Mouse (Mus musculus) liver, embryonic 13.5 days (tissue): ENCODE results near the gene Lmntd1. TPM values are rescaled to one million over a fixed set of nuclear protein-coding genes. Genes with fewer than 3 reads are reported as not detected.

Source experiments
- ATAC-seq: fragments of 200-750 bp; cut with Nextera tagmentation; 2 replicates; pipeline ENCODE4 v1.8.0; 2017; ENCODE audit warnings: low read depth, mild to moderate bottlenecking, moderate number of reproducible peaks, moderate library complexity
- DNase-seq: peaks from one replicate; pipeline ENCODE4 v3.0.0; 2022
- H3K27ac ChIP-seq: fragments of 300-500 bp; sonication (generic); 2 replicates; pipeline ENCODE4 v1.5.1; 2015; ENCODE audit warnings: moderate library complexity, mild to moderate bottlenecking, inconsistent platforms
- H3K27me3 ChIP-seq: fragments of 300-500 bp; sonication (generic); 2 replicates; pipeline ENCODE4 v1.6.1; 2015; ENCODE audit warnings: mild to moderate bottlenecking, inconsistent platforms
- H3K36me3 ChIP-seq: fragments of 300-500 bp; sonication (generic); 2 replicates; pipeline ENCODE4 v1.6.1; 2015; ENCODE audit warnings: mild to moderate bottlenecking, inconsistent platforms
- H3K4me1 ChIP-seq: fragments of 300-500 bp; sonication (generic); replicated peaks from 2 replicates; pipeline ENCODE4 v1.6.1; 2015; ENCODE audit warnings: inconsistent platforms
- H3K4me2 ChIP-seq: fragments of 300-500 bp; sonication (generic); 2 replicates; pipeline ENCODE4 v1.6.1; 2015; ENCODE audit warnings: inconsistent platforms, mild to moderate bottlenecking, moderate library complexity
- H3K4me3 ChIP-seq: fragments of 300-500 bp; sonication (generic); replicated peaks from 2 replicates; pipeline ENCODE4 v1.5.1; 2015; ENCODE audit warnings: mild to moderate bottlenecking, inconsistent platforms
- H3K9ac ChIP-seq: fragments of 300-500 bp; sonication (generic); 2 replicates; pipeline ENCODE4 v1.6.1; 2015; ENCODE audit warnings: mild to moderate bottlenecking, inconsistent platforms
- H3K9me3 ChIP-seq: fragments of 300-500 bp; sonication (generic); replicated peaks from 2 replicates; pipeline ENCODE4 v1.6.1; 2016; ENCODE audit warnings: inconsistent platforms
- WGBS: fragments of 180-500 bp; shearing (Covaris S2); methylation state at CpG from one replicate; pipeline ENCODE4 v1.1.7; 2015; ENCODE audit not compliant: insufficient replicate concordance; 5-methylcytosine and 5-hydroxymethylcytosine counted together
- polyA plus RNA-seq: library from polyadenylated mRNA; unstranded; fragments of >200 nt; fragmentation: Nextera tagmentation; extraction: Ambion mirVana; gene quantifications from 2 replicates; pipeline ENCODE4 v1.2.1, GENCODE M21; 2015

Lmntd1 gene
- polyA plus RNA-seq, 1 experiment from 2014 or later = not detected

- H3K9me3 ChIP-seq = no peaks in the 10 kb centered on the region
- H3K4me1 ChIP-seq = no peaks in the 10 kb centered on the region
- H3K4me3 ChIP-seq = no peak overlapping the region
- no peak for ATAC-seq
- no peak overlapping the region for H3K9ac ChIP-seq
- no peak for DNase-seq
- 60% methylated on average over 3 of the region's 3 CpGs for whole genome bisulfite sequencing
- H3K4me2 ChIP-seq = no peak overlapping the region
- H3K27me3 ChIP-seq = no peaks in the 10 kb centered on the region
- no peak overlapping the region for H3K27ac ChIP-seq
- H3K36me3 ChIP-seq = no peaks in the 10 kb centered on the region
Measured at GRCm38 (mm10) chr6:145579761-145580160, 34.4 kb downstream of the Lmntd1 start.

GRCm38 (mm10) chr6:145578457-145579185 is 35.5 kb downstream of the Lmntd1 start:
- 63% methylated on average over 10 of the region's 10 CpGs for WGBS
- H3K9me3 ChIP-seq = no peaks in the 10 kb centered on the region
- DNase-seq = no peak
- ATAC-seq = no peak
- no peak overlapping the region for H3K4me2 ChIP-seq
- H3K36me3 ChIP-seq = no peaks in the 10 kb centered on the region
- H3K27ac ChIP-seq = no peak overlapping the region
- H3K9ac ChIP-seq = no peak overlapping the region
- H3K4me1 ChIP-seq = no peaks in the 10 kb centered on the region
- no peaks in the 10 kb centered on the region for H3K27me3 ChIP-seq
- H3K4me3 ChIP-seq = no peak overlapping the region

GRCm38 (mm10) chr6:145576762-145577161 is 37.4 kb downstream of the Lmntd1 start:
- DNase-seq (no peak), ATAC-seq (no peak)
- WGBS = 74% methylated on average over 4 of the region's 4 CpGs
- no peaks in the 10 kb centered on the region for H3K9me3 ChIP-seq
- H3K36me3 ChIP-seq = no peaks in the 10 kb centered on the region
- H3K9ac ChIP-seq = no peak overlapping the region
- no peak overlapping the region for H3K4me3 ChIP-seq
- no peaks in the 10 kb centered on the region for H3K27me3 ChIP-seq
- H3K4me2 ChIP-seq = no peak overlapping the region
- H3K4me1 ChIP-seq = no peaks in the 10 kb centered on the region
- no peak overlapping the region for H3K27ac ChIP-seq

GRCm38 (mm10) chr6:145573250-145574013 is 40.7 kb downstream of the Lmntd1 start:
- H3K27ac ChIP-seq = no peak overlapping the region
- H3K4me1 ChIP-seq = 0 out of 2 replicates have a peak, but pooled peaks cover 2% of the 10 kb centered on the region
- H3K9ac ChIP-seq = no peak overlapping the region
- H3K4me2 ChIP-seq = no peak overlapping the region
- no peaks in the 10 kb centered on the region for H3K36me3 ChIP-seq
- no peaks in the 10 kb centered on the region for H3K9me3 ChIP-seq
- WGBS = 67% methylated on average over 6 of the region's 6 CpGs
- no peaks in the 10 kb centered on the region for H3K27me3 ChIP-seq
- ATAC-seq = no peak
- no peak overlapping the region for H3K4me3 ChIP-seq
- no peak for DNase-seq

GRCm38 (mm10) chr6:145568701-145569100 is 45.4 kb downstream of the Lmntd1 start:
- DNase-seq (no peak), ATAC-seq (no peak)
- no peak overlapping the region for H3K4me3 ChIP-seq
- no peaks in the 10 kb centered on the region for H3K36me3 ChIP-seq
- no peak overlapping the region for H3K9ac ChIP-seq
- 64% methylated on average over 3 of the region's 3 CpGs for WGBS
- no peak overlapping the region for H3K4me2 ChIP-seq
- no peaks in the 10 kb centered on the region for H3K27me3 ChIP-seq
- no peak overlapping the region for H3K27ac ChIP-seq
- H3K9me3 ChIP-seq = no peaks in the 10 kb centered on the region
- 0 out of 2 replicates have a peak, but pooled peaks cover 2% of the 10 kb centered on the region for H3K4me1 ChIP-seq

- Histone ChIP-seq H3K36me3 (no peaks in the 10 kb centered on the region), H3K27me3 (no peaks in the 10 kb centered on the region), H3K9me3 (no peaks in the 10 kb centered on the region), H3K9ac (no peak overlapping the region), H3K4me1 (0 out of 2 replicates have a peak, but pooled peaks cover 2% of the 10 kb centered on the region), H3K4me3 (no peak overlapping the region), H3K4me2 (no peak overlapping the region), H3K27ac (no peak overlapping the region)
- ATAC-seq (no peak), DNase-seq (no peak)
- WGBS = 68% methylated on average over 3 of the region's 3 CpGs
Measured at GRCm38 (mm10) chr6:145567832-145568231, 46.3 kb downstream of the Lmntd1 start.

GRCm38 (mm10) chr6:145567296-145567695 is 46.8 kb downstream of the Lmntd1 start:
- Histone ChIP-seq H3K27me3 (no peaks in the 10 kb centered on the region), H3K4me3 (no peak overlapping the region), H3K36me3 (no peaks in the 10 kb centered on the region), H3K27ac (no peak overlapping the region), H3K9ac (no peak overlapping the region), H3K4me1 (0 out of 2 replicates have a peak, but pooled peaks cover 2% of the 10 kb centered on the region), H3K4me2 (no peak overlapping the region), H3K9me3 (no peaks in the 10 kb centered on the region)
- ATAC-seq (peak; percentile 60), DNase-seq (no peak)
- WGBS = 34% methylated on average over 8 of the region's 8 CpGs

- H3K9ac ChIP-seq = no peak overlapping the region
- H3K9me3 ChIP-seq = no peaks in the 10 kb centered on the region
- H3K4me2 ChIP-seq = no peak overlapping the region
- DNase-seq = no peak
- H3K4me1 ChIP-seq = 0 out of 2 replicates have a peak, but pooled peaks cover 2% of the 10 kb centered on the region
- H3K36me3 ChIP-seq = no peaks in the 10 kb centered on the region
- ATAC-seq = no peak
- no peaks in the 10 kb centered on the region for H3K27me3 ChIP-seq
- H3K4me3 ChIP-seq = no peak overlapping the region
- H3K27ac ChIP-seq = no peak overlapping the region
- 71% methylated on average over 5 of the region's 5 CpGs for WGBS
Measured at GRCm38 (mm10) chr6:145565663-145566062, 48.5 kb downstream of the Lmntd1 start.

- no peak overlapping the region for H3K4me3 ChIP-seq
- H3K27ac ChIP-seq = no peak overlapping the region
- 0 out of 2 replicates have a peak, but pooled peaks cover 2% of the 10 kb centered on the region for H3K4me1 ChIP-seq
- DNase-seq = no peak
- H3K36me3 ChIP-seq = no peaks in the 10 kb centered on the region
- no peaks in the 10 kb centered on the region for H3K9me3 ChIP-seq
- H3K4me2 ChIP-seq = no peak overlapping the region
- 66% methylated on average over 4 of the region's 4 CpGs for WGBS
- H3K27me3 ChIP-seq = no peaks in the 10 kb centered on the region
- ATAC-seq = no peak
- H3K9ac ChIP-seq = no peak overlapping the region
Measured at GRCm38 (mm10) chr6:145564671-145565070, 49.4 kb downstream of the Lmntd1 start.

GRCm38 (mm10) chr6:145557059-145557992 is 56.8 kb downstream of the Lmntd1 start:
- 30% methylated on average over 15 of the region's 15 CpGs for WGBS
- Histone ChIP-seq H3K9ac (no peak overlapping the region), H3K36me3 (no peaks in the 10 kb centered on the region), H3K4me1 (peaks cover 12% of the 10 kb centered on the region), H3K9me3 (no peaks in the 10 kb centered on the region), H3K27me3 (no peaks in the 10 kb centered on the region), H3K4me3 (no peak overlapping the region), H3K4me2 (no peak overlapping the region), H3K27ac (no peak overlapping the region)
- DNase-seq = peak; percentile 3
- peak; percentile 53; the same call in 1 of the 2 replicates for ATAC-seq

- ATAC-seq = no peak
- Histone ChIP-seq H3K4me3 (no peak overlapping the region), H3K9me3 (no peaks in the 10 kb centered on the region), H3K27me3 (no peaks in the 10 kb centered on the region), H3K9ac (no peak overlapping the region), H3K27ac (no peak overlapping the region), H3K36me3 (no peaks in the 10 kb centered on the region), H3K4me2 (no peak overlapping the region), H3K4me1 (peaks cover 12% of the 10 kb centered on the region)
- DNase-seq = no peak
- WGBS = 27% methylated on average over 7 of the region's 7 CpGs
Measured at GRCm38 (mm10) chr6:145553226-145553625, 60.9 kb downstream of the Lmntd1 start.
